Comparison of ENCODE assay signal across 26 mouse cellular contexts in the genomic region with DNA sequence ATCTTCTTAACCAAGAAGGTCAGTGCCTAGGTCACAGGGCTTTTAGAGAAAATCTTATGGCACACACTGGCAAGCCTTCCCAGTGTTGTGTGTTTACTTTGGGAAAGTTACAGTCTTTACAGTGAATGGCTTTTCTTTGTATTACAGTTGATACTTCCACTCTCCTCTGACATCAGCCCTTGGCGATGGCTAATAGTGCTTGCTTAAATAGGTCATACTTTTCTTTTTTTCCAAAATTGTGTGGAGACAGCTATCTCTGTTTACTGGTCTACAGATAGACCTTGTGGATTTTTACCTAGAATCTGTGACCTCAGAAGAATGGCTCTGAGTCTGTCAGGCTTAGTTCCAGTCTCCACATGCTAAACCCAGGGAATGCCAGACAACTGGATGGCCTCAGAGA. TPM values are rescaled to one million over a fixed set of nuclear protein-coding genes. Genes with fewer than 3 reads are reported as not detected.
A peak's percentile ranks its signal among the peaks of the same experiment; 100 is the strongest.
DNase-seq lines count a peak whose midpoint lies in the region; ATAC-seq and TF ChIP-seq lines count a peak whose summit lies in the region.
"Had no signal": no experiment of that assay in that cellular context is flagged by ENCODE, and none has a peak within 500 bp of the region (broad histone marks: within the 10 kb centered on the region; RNA-seq: fewer than 3 reads in every experiment).

No protein-coding gene starts in this region.

- no peaks in the 10 kb centered on the region for H3K27me3 ChIP-seq in lung, postnatal 0 days (replicated peaks; ENCODE audit: insufficient read depth, low read length)
- no peaks in the 10 kb centered on the region for H3K27me3 ChIP-seq in stomach, embryonic 16.5 days (ENCODE audit: control insufficient read depth, insufficient read depth, low read length)
- H3K27me3 ChIP-seq: embryonic facial prominence, embryonic 13.5 days; Patski had no signal

- peak; percentile 62 for DNase-seq in heart, adult 11 months
- DNase-seq in heart, postnatal 36 days: no peak
- DNase-seq in lung, postnatal 0 days (ENCODE audit: low spot score): peak; percentile 25
- no peak for DNase-seq in lung, postnatal 14 days
- DNase-seq in left cerebral cortex, adult 9 months (ENCODE audit: low spot score in 2 of 2): no peak
- DNase-seq in layer of hippocampus, adult 8-10 months (ENCODE audit: low spot score in 2 of 2): no peak
- DNase-seq: adrenal gland, adult 2 months; adrenal gland, postnatal 14 days; cerebellum, adult 11-12 months; cerebellum, adult 8-10 months; cerebellum, postnatal 10 days; cerebellum, postnatal 36 days; embryo, embryonic 11 days; gastrocnemius, postnatal 10 days; gastrocnemius, postnatal 36 days; heart, postnatal 4 days had no signal

- H3K9ac ChIP-seq in lung, postnatal 0 days (replicated peaks; ENCODE audit: low read depth): no peak overlapping the region
- no peak overlapping the region for H3K9ac ChIP-seq in stomach, embryonic 16.5 days (ENCODE audit: low read length)
- H3K9ac ChIP-seq: embryonic facial prominence, embryonic 13.5 days; forebrain, embryonic 12.5 days; hindbrain, embryonic 14.5 days had no signal

- peaks cover 6% of the 10 kb centered on the region; the same call in 1 of the 2 replicates for H3K4me1 ChIP-seq in lung, postnatal 0 days (ENCODE audit: insufficient read depth, low read depth, low read length)
- peaks cover 3% of the 10 kb centered on the region for H3K4me1 ChIP-seq in stomach, embryonic 16.5 days (ENCODE audit: control insufficient read depth, insufficient read depth, low read length)
- H3K4me1 ChIP-seq: embryonic facial prominence, embryonic 10.5 days; forebrain, embryonic 12.5 days had no signal

- H3K9me3 ChIP-seq in lung, postnatal 0 days (ENCODE audit: low read length): no peaks in the 10 kb centered on the region
- H3K9me3 ChIP-seq in stomach, embryonic 16.5 days (replicated peaks; ENCODE audit: control insufficient read depth, low read length): no peaks in the 10 kb centered on the region
- H3K9me3 ChIP-seq: embryonic facial prominence, embryonic 10.5 days; embryonic facial prominence, embryonic 13.5 days; forebrain, embryonic 12.5 days had no signal

- WGBS in lung, postnatal 0 days: 50% methylated on average over 1 of the region's 1 CpGs
- 77% methylated on average over 1 of the region's 1 CpGs for WGBS in stomach, embryonic 16.5 days

- H3K27ac ChIP-seq in lung, postnatal 0 days (ENCODE audit: low read length): peak overlapping the region; percentile 52; the same call in 1 of the 2 replicates
- H3K27ac ChIP-seq in stomach, embryonic 16.5 days (ENCODE audit: low read length): peak overlapping the region; percentile 58; the same call in 1 of the 2 replicates
- H3K27ac ChIP-seq: embryonic facial prominence, embryonic 10.5 days; embryonic facial prominence, embryonic 13.5 days; forebrain, embryonic 12.5 days; hindbrain, embryonic 14.5 days; hindbrain, postnatal 0 days had no signal

- no peak overlapping the region; the same call in 1 of the 2 replicates for H3K4me2 ChIP-seq in lung, postnatal 0 days (replicated peaks; ENCODE audit: low read depth, low read length)
- no peak overlapping the region for H3K4me2 ChIP-seq in stomach, embryonic 16.5 days (ENCODE audit: low read depth, low read length)
- H3K4me2 ChIP-seq: embryonic facial prominence, embryonic 13.5 days; forebrain, embryonic 12.5 days; heart, embryonic 11.5 days; hindbrain, embryonic 14.5 days had no signal

- intact Hi-C loops in heart, postnatal 36 days (cut with DNase I): no loop called here

- ATAC-seq in lung, postnatal 0 days: no peak
- no peak for ATAC-seq in stomach, embryonic 16.5 days (ENCODE audit: insufficient read depth, low FRiP score)
- ATAC-seq: forebrain, embryonic 16.5 days; hindbrain, postnatal 0 days; Patski had no signal

- H3K4me3 ChIP-seq in lung, postnatal 0 days (ENCODE audit: low read depth, low read length): no peak overlapping the region
- H3K4me3 ChIP-seq in stomach, embryonic 16.5 days (replicated peaks; ENCODE audit: low read length): no peak overlapping the region
- H3K4me3 ChIP-seq: embryonic facial prominence, embryonic 10.5 days; embryonic facial prominence, embryonic 13.5 days; erythroblast, embryonic 14.5 days; forebrain, embryonic 12.5 days had no signal

- H3K36me3 ChIP-seq in lung, postnatal 0 days (ENCODE audit: insufficient read depth, low read length): no peaks in the 10 kb centered on the region
- H3K36me3 ChIP-seq in stomach, embryonic 16.5 days (ENCODE audit: control insufficient read depth, insufficient read depth, low read length): no peaks in the 10 kb centered on the region
- H3K36me3 ChIP-seq: embryonic facial prominence, embryonic 13.5 days; forebrain, embryonic 12.5 days had no signal

- TF ChIP-seq EP300 in lung, postnatal 0 days (IDR thresholded peaks at IDR 0.05): no peak

- TF ChIP-seq CTCF in lung, postnatal 0 days (IDR thresholded peaks at IDR 0.05): no peak

RNA-seq across cellular contexts. Expression of a gene that starts 6.2 kb away (rescaled TPM):
- 10 to 100 TPM; 57.9 to 67.5 TPM for total RNA-seq in heart, postnatal 36 days (2021)
- polyA plus RNA-seq in lung, postnatal 0 days (2015; fragmentation: Nextera tagmentation; extraction: Ambion mirVana): 56.9 and 57.5 TPM in 2 replicates
- polyA plus RNA-seq in stomach, embryonic 16.5 days (2015; fragmentation: Nextera tagmentation; extraction: Ambion mirVana): 27.8 and 31.8 TPM in 2 replicates
- 10 to 100 TPM; 14.9 to 19.9 (median 18.0) TPM for total RNA-seq in layer of hippocampus, adult 8-10 months (2022)

Comparison
In these comparisons a context has a peak if more than half of its experiments do, and no peak if none do; other contexts are left out.
1. DNase-seq: peak in heart, adult 11 months (single experiment) and lung, postnatal 0 days (single experiment); none in heart, postnatal 36 days (0 of 2), lung, postnatal 14 days (single experiment), left cerebral cortex, adult 9 months (0 of 2) and layer of hippocampus, adult 8-10 months (0 of 2).